Mouse (Mus musculus) frontal cortex, adult 2 months (tissue): Measurements from ENCODE around the gene Cds2. TPM values are rescaled to one million over a fixed set of nuclear protein-coding genes. Genes with fewer than 3 reads are reported as not detected.
"Not testable (repeated sequence)": the region's sequence is repeated elsewhere in the genome, so short reads cannot be mapped to it uniquely, and the experiment has no call there.

Experiments used
- DNase-seq, 2 experiments: peaks; one replicate each; pipeline ENCODE4 v3.0.0; 2022; ENCODE audit warnings: low spot score in 1 of 2; ENCODE audit errors: extremely low spot score in 1 of 2
- polyA plus RNA-seq: library from polyadenylated mRNA; depleted of rRNA; stranded (reverse); fragments of >200 nt; gene quantifications from 2 replicates; pipeline ENCODE4 v1.2.3, GENCODE M21; 2012

Gene Cds2
- polyA plus RNA-seq, 1 experiment: 158 TPM

- peak in 1 of 2 experiments; percentile 67 for DNase-seq
Measured at GRCm38 (mm10) chr2:132286376-132287076, 23.6 kb downstream of the Cds2 start.

GRCm38 (mm10) chr2:132289213-132289612 is 26.3 kb downstream of the Cds2 start:
- not testable (repeated sequence) for DNase-seq

DNA sequence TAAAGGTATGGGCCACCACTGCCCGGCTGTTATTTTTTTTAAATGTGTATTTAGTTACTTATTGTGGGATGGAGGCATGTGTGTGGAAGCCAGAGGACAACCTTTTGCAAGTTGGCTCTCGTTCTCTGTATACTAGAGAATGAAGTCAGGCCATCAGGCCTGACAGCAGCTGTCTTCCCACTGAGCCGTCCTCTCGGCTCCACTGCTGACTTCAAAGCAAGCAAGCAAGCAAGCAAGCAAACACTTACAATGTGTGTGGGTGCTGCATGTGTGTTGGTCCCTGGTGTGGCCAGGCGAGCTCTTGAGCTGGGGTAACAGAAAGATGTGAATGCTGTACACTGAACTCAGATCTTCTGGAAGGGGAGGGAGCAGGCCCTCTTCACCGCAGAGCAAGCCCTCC is 27.9 kb downstream of the Cds2 start:
- DNase-seq: no peak

- no peak for DNase-seq
Measured at GRCm38 (mm10) chr2:132291265-132291664, 28.3 kb downstream of the Cds2 start.

DNA sequence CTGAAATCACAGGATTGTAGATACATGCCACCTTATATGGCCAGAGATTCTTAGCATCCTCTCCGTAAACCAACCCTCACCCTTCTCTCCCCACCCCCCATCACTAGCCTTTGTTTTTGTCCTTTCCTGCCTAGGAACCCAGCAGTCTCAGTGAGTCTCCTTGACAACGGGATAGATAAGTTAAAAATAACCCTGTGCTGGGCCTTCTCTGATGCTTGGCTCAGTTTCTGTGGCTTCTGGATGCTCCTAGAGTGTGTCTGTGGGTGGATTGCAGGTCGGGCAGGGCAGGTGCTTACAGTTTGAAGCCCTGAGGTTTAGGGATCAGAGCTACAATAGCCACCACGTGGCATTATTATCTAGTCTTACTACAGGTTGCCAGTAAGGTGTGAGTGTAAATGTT is 29.1 kb downstream of the Cds2 start:
- DNase-seq: peak; percentile 56 to 57

DNA sequence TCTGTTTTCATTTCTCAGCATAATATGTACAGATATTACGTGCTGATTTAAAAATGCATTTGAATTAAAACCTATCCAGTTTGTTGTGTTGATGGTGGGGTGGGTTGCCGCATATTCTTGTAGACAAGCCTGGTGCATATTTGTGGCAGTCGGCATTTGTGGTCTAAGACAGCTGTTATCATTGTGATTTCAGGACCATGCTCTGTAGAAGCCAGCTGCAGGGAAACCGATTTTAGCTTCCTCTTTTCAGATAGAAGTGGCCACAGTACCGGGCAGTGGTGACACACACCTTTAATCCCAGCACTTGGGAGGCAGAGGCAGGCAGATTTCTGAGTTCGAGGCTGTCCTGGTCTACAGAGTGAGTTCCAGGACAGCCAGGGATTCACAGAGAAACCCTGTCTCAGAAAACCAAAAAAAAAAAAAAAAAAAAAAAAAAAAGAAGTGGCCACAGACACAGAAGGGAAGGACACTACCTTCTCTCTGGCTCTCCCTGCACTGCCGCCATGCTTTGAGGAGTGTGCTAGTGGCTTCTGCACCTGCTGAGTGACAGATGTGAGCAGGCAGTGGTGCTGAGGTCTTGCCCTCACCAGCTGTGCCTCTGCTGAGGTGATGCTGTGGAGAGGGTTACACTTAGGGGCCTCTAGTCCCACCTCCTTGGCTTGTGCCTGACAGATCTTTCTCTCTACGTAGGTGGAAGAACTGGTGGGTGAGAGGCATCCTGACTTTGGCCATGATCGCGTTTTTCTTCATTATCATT is 30.9 kb downstream of the Cds2 start:
- no peak for DNase-seq

DNA sequence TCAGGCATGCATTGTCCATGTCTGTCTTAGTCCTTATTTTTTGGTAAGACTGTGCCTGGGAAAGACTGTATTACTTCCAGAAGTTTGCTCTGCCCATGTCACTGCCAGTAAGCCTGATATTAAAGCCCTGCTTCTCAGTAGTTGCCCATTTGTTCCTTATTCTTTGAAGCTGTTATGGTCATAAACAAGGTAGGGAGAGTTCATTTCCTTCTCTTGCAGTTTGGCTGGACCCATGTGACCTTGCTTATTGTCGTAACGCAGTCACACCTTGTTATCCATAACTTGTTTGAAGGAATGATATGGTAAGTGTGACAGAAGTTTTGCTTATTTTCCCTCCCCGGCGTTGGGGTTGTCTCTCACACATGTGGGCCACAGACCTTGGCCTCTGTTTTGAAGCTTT is 35.3 kb downstream of the Cds2 start:
- no peak for DNase-seq

- no peak for DNase-seq
Measured at GRCm38 (mm10) chr2:132301436-132301835, 38.5 kb downstream of the Cds2 start.

GRCm38 (mm10) chr2:132305165-132305564 is 42.2 kb downstream of the Cds2 start:
- DNase-seq: no peak

DNA sequence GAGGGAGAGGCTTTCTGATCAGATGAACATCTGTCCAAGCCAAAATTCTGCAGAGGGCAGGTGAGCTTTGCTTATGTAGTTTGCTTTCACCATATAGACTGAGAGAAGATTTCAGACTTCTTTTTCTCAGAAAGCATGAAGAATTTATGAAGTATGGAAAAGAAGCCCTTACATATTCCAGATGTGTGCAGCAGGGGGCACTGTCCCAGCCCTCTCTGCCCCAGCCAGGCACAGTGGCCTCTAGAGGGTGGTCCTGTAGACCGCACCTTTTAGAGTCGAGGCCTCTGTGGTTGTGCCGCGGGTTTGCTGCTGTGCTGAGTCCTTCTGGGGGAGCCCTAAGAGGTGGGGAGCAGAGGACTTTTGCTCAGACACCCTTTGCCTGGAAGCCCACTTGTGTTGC is 43.0 kb downstream of the Cds2 start:
- DNase-seq: no peak

- no peak for DNase-seq
Measured at GRCm38 (mm10) chr2:132307213-132307843, 44.4 kb downstream of the Cds2 start.

DNA sequence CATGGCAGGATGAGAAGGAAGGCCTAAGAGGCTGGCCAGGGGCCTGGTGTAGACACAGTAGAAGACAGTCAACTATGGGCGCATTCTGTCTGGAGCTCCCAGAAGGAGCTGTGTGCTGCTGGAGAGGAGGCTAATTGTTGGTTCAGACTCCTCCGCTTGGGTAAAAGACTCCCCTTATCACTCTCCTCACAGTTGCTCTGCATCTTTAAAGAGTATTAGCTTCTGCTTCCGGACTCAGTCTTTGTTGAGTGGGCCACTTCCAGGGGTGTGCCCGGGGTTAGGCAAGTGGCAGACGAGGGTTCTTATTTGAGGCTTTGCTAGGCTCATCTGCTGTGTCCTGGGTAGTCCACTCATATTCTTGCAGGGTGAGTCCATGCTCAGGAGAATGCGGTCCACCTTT is 45.9 kb downstream of the Cds2 start:
- DNase-seq: no peak

DNA sequence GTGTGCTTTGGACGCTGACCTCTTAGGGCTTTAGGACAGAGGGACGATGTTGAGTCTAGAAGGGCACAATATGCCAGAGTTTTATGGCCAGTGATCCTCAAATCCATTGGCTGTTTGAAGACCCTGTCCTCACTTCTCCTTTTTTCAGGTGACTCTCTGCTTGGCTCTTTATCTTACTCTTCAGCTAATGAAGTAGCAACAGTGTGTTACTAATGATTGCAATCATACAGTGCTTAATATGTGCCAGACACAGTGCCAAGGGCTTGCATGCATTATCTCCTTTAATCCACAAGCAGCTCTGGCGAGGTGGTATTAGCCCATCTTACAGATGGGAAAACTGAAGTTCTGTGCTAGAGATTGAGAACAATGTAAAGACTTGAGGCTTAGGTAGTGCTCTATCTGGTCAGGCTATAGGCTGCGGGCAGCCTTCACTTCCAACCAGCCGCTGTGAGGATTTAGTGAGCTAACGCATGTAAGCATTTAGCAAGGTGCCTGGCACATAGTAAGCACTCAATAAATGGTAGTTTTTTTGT is 46.5 kb downstream of the Cds2 start:
- DNase-seq: no peak

DNA sequence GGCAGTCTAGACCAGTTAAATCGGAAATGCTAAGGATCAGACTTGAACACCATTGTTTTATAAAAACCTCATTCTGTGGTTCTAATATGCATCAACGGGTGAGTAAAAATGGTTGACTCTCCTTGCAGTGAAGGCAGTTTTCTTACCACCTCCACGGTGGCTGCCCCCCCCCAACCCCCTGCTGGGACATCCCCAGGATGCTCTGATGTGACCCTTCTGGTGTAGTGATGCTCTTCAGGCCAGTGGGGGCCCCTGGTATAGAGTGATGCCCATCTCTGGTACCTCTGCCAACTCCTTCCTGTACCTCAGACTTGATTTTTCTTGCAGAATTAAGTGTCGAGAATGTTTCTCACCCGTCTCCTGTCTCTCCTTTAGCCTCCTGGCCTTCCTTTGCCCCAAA is 49.7 kb downstream of the Cds2 start:
- DNase-seq: no peak

DNA sequence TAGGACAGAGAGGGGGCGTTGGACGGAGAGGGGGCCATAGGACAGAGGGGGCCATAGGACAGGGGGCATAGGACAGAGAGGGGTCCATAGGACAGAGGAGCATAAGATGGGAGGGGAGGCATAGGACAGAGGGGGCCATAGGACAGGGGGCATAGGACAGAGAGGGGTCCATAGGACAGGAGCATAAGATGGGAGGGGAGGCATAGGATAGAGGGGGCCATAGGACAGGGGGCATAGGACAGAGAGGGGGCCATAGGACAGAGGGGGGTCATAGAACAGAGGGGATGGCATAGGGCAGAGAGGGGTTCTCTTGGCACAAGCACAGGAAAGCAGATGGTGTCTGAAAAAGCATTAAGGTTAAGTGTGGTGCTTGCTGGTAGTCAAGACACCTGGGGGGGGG is 50.6 kb downstream of the Cds2 start:
- no peak for DNase-seq

DNA sequence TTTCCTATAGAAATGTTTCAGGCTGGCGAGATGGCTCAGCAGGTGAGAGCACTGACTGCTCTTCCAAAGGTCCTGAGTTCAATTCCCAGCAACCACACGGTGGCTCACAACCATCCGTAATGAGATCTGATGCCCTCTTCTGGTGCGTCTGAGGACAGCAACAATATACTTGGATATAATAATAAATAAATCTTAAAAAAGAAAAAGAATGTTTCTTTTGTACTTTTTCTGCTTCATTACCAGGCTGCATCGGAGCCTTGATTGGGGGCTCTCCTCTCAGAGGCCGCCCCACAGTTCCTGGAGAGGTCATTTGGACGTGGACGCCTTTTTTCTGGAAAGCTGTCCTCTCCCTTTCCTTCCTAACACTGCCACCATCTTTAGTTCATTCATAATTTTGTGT is 51.1 kb downstream of the Cds2 start:
- DNase-seq: not testable (repeated sequence)

- peak; percentile 37 to 85 for DNase-seq
Measured at GRCm38 (mm10) chr2:132316041-132316808, 53.3 kb downstream of the Cds2 start.

GRCm38 (mm10) chr2:132317178-132317577 is 54.2 kb downstream of the Cds2 start:
- DNase-seq: no peak

- no peak for DNase-seq
Measured at GRCm38 (mm10) chr2:132320516-132320915, 57.6 kb downstream of the Cds2 start.

DNA sequence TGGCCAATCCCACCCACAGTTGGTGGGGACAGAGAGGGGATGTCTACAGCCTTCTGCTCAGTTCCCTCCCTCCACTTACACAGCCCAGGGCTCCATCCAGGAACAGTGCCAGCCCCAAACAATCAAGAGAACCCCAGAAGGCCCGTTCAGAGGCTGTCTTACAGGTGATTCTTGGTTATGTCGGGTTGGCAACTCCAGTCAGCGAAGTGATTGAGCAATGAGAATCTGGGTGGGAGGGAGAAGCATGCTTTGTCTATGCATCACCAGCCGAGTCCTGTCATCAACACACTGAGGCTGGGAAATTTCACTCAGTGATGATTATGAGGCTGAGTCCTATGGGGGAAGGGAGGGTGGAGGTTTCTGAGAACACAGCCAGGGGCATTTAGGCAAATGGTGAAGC is 60.6 kb downstream of the Cds2 start:
- no peak for DNase-seq

GRCm38 (mm10) chr2:132337202-132337601 is 74.3 kb downstream of the Cds2 start:
- no peak for DNase-seq
